Mouse (Mus musculus): ENCODE measurements at regions not wholly inside any gene's neighbourhood (a gene's known extent, or its start where the extent isn't known, plus 50 kb on each side); places are given as distances from the start of the nearest gene placed in this dataset.

DNA sequence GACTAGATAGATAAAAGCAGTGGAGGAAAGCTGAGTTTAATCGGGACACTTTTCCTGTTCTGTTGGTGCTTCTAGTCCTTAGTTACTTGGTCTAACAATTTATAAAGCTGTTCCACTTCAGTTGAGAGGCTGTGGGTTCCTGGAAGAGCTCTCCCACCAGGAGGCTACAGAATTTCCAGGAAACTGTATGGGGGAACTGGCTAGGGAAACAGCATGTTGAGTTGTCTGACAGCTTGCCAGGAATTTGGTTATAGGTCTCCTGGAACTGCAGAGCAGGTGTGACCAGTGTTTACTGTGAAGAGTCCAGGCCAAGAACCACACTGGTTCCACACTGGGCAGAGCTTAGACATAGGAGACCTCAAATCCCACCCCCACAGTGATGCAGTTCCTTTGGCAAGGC is 65.0 kb upstream of the Pik3cg start:
- Histone ChIP-seq H3K4me1 (replicated peaks; ENCODE audit: low read depth, low read length) (no peaks in the 10 kb centered on the region), H3K9me3 (ENCODE audit: low read length) (no peaks in the 10 kb centered on the region), H3K27me3 (ENCODE audit: insufficient read depth, low read length) (no peaks in the 10 kb centered on the region), H3K4me3 (replicated peaks; ENCODE audit: low read length) (no peak overlapping the region), H3K36me3 (ENCODE audit: insufficient read depth, low read length) (no peaks in the 10 kb centered on the region)
- TF ChIP-seq NANOG (IDR thresholded peaks at IDR 0.05; ENCODE audit: borderline replicate concordance, low read length) (no peak), POU5F1 (IDR thresholded peaks at IDR 0.05; ENCODE audit: borderline replicate concordance, low read length) (no peak), CTCF (conservative IDR thresholded peaks at IDR 0.05; ENCODE audit: low read length) (no peak)

DNA sequence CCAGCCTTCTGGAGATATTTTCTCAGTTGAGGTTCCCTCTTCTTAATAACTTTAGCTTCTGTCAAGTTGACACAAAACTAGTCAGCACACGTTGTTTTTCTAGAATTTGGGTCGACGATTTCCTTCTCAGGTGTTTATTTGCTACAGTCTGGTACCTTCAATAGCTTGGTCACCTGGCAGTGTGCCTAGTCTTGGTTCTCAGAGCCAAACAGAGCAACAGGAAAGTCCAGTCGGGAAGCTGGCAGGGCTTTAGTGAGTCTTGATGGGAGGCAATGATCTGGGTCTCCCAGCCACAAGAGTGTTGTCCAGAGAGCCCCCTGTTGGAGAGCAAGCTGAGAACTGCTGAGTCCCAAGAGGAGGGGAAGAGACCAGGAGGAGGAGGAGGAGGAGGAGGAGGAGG is 71.4 kb upstream of the Pik3cg start:
- H3K4me1 ChIP-seq (replicated peaks; ENCODE audit: low read depth, low read length): no peaks in the 10 kb centered on the region
- no peaks in the 10 kb centered on the region for H3K36me3 ChIP-seq (ENCODE audit: insufficient read depth, low read length)
- TF ChIP-seq CTCF (conservative IDR thresholded peaks at IDR 0.05; ENCODE audit: low read length): no peak
- no peak for TF ChIP-seq POU5F1 (IDR thresholded peaks at IDR 0.05; ENCODE audit: borderline replicate concordance, low read length)
- no peak for TF ChIP-seq NANOG (IDR thresholded peaks at IDR 0.05; ENCODE audit: borderline replicate concordance, low read length)

DNA sequence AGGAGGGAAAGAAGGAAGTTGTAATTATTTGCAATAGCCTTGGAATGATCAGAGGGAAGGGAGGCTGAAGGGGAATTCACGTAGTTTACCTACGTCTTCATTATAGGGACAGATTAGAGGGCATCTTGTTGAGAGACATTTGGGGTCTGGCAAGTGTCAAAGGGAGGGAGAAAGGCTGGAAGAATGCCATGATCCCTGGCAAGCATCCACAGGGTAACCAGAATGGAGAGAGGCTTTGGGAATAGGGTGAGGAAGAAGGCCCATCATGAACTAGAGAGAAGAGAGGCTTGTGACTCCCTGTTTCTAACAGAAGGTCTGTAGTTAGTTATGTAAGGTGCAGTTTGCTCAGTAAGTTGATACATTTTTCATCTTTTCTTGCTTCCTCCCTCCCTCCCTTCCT is 71.8 kb upstream of the Pik3cg start:
- no peak for TF ChIP-seq NANOG (IDR thresholded peaks at IDR 0.05; ENCODE audit: borderline replicate concordance, low read length)
- no peak for TF ChIP-seq CTCF (conservative IDR thresholded peaks at IDR 0.05; ENCODE audit: low read length)
- no peak for TF ChIP-seq POU5F1 (IDR thresholded peaks at IDR 0.05; ENCODE audit: borderline replicate concordance, low read length)
- Histone ChIP-seq H3K27me3 (ENCODE audit: insufficient read depth, low read length) (no peaks in the 10 kb centered on the region), H3K36me3 (ENCODE audit: insufficient read depth, low read length) (no peaks in the 10 kb centered on the region), H3K4me3 (replicated peaks; ENCODE audit: low read length) (no peak overlapping the region), H3K9me3 (ENCODE audit: low read length) (no peaks in the 10 kb centered on the region), H3K4me1 (replicated peaks; ENCODE audit: low read depth, low read length) (no peaks in the 10 kb centered on the region)

More for the DNA sequence above, 71.4 kb upstream of the Pik3cg start:
- Histone ChIP-seq H3K4me3 (replicated peaks; ENCODE audit: low read length) (no peak overlapping the region), H3K9me3 (ENCODE audit: low read length) (no peaks in the 10 kb centered on the region), H3K27me3 (ENCODE audit: insufficient read depth, low read length) (no peaks in the 10 kb centered on the region)

DNA sequence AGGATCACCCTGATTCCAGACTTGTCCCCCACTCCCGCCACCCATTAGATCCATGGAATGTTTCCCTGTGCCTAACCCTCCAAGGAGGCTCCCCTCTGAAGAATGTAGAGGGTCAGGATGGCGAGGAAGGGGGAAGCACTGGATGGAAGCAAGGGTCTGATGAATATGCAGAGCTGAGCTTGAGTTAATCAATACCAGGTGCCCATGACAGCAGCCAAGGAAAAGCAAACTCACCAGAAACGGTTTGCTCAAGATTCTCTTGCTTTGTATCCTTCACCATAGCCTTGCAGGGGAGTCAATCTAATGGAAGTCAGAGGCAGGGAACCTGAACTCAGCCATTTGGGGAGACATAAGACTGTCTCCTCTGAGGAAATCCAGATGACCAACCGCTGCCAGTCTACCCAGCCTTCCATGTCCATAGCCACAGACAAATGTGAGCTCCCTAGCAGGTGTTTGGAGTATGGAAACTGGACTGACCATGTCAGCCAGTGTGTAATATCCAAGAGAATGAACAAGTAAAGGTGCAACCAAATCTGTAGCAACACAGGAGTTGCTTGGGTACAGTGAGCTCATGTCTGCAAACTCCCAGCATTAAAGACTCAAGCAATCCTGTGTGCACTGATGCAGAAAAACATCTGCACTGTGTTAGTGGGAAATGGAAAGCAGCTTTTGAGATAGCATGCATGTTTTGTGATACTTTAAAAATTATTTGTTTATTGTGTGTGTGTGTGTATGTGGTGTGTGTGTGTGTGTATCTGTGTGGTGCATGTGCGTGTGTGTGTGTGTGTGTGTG is 74.1 kb upstream of the Pik3cg start:
- TF ChIP-seq CTCF (conservative IDR thresholded peaks at IDR 0.05; ENCODE audit: low read length): no peak
- TF ChIP-seq POU5F1 (IDR thresholded peaks at IDR 0.05; ENCODE audit: borderline replicate concordance, low read length): no peak
- TF ChIP-seq NANOG (IDR thresholded peaks at IDR 0.05; ENCODE audit: borderline replicate concordance, low read length): no peak
- H3K36me3 ChIP-seq (ENCODE audit: insufficient read depth, low read length): no peaks in the 10 kb centered on the region
- no peaks in the 10 kb centered on the region for H3K9me3 ChIP-seq (ENCODE audit: low read length)
- no peaks in the 10 kb centered on the region for H3K4me1 ChIP-seq (replicated peaks; ENCODE audit: low read depth, low read length)
- no peaks in the 10 kb centered on the region for H3K27me3 ChIP-seq (ENCODE audit: insufficient read depth, low read length)
- H3K4me3 ChIP-seq (replicated peaks; ENCODE audit: low read length): no peak overlapping the region

DNA sequence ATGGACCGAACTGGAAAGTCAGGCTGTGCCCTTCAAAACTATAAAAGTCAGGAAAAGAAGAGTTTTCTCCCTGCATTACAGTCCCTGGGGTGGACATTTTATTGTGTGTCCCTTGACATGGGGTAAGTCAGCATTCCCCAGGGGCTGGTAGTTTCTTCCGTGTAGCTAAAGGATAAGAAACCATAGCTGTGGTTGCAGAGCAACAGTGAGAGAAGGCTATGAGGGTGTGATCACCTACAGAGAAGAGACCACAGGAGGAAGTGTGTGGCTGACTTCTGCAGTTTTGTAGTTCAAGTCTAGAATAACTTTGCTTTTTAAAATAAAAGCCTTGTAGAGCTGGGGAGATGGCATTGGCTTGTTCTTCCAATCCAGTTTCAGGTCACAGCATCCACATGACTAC is 76.6 kb upstream of the Pik3cg start:
- H3K36me3 ChIP-seq (ENCODE audit: insufficient read depth, low read length): no peaks in the 10 kb centered on the region
- TF ChIP-seq POU5F1 (IDR thresholded peaks at IDR 0.05; ENCODE audit: borderline replicate concordance, low read length) (no peak), CTCF (conservative IDR thresholded peaks at IDR 0.05; ENCODE audit: low read length) (no peak), NANOG (IDR thresholded peaks at IDR 0.05; ENCODE audit: borderline replicate concordance, low read length) (no peak)
- no peaks in the 10 kb centered on the region for H3K4me1 ChIP-seq (replicated peaks; ENCODE audit: low read depth, low read length)
- no peaks in the 10 kb centered on the region for H3K27me3 ChIP-seq (ENCODE audit: insufficient read depth, low read length)
- no peak overlapping the region for H3K4me3 ChIP-seq (replicated peaks; ENCODE audit: low read length)
- no peaks in the 10 kb centered on the region for H3K9me3 ChIP-seq (ENCODE audit: low read length)

DNA sequence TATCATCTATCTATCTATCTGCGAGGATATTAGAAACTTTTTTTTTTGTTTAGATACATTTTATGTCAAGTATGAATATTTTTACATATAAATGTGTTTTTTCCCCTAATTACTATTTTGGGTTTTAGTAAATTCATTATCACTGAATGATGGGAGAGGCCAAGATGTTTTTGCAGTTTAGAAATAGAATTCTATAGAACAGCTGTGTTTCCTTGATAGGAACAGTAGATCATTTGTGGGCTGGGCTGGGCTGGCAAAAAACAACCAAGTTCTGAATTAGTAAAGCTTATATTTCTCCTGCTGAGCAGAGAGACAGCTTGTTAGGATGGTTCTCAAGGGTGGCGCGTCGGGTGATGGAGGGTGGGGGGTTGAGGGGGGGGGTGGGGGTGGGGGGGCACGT is 78.2 kb upstream of the Pik3cg start:
- Histone ChIP-seq H3K27me3 (ENCODE audit: insufficient read depth, low read length) (peaks cover 5% of the 10 kb centered on the region; the same call in 1 of the 2 replicates), H3K9me3 (ENCODE audit: low read length) (no peaks in the 10 kb centered on the region), H3K4me1 (replicated peaks; ENCODE audit: low read depth, low read length) (no peaks in the 10 kb centered on the region), H3K36me3 (ENCODE audit: insufficient read depth, low read length) (no peaks in the 10 kb centered on the region), H3K4me3 (replicated peaks; ENCODE audit: low read length) (no peak overlapping the region)
- TF ChIP-seq POU5F1 (IDR thresholded peaks at IDR 0.05; ENCODE audit: borderline replicate concordance, low read length) (no peak), CTCF (conservative IDR thresholded peaks at IDR 0.05; ENCODE audit: low read length) (no peak), NANOG (IDR thresholded peaks at IDR 0.05; ENCODE audit: borderline replicate concordance, low read length) (no peak)

DNA sequence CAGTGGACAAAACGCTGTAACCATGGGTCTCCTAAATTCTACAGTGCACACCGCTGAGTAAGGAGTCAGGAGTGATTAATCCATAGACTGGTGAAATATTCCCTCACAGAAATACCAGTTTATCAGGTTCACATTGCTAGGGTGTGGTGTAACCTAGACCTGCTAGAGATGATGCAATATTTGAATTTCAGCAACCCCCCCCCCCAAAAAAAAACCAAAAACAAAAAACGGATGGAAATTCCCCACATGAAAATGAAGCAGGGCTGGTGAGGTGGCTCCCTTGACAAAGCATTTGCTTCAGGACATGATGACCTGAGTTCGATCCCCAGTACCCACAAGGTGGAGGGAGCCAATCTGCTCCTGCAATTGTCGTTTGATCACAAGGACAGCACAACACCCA is 82.7 kb upstream of the Pik3cg start:
- H3K9me3 ChIP-seq (ENCODE audit: low read length): no peaks in the 10 kb centered on the region
- TF ChIP-seq POU5F1 (IDR thresholded peaks at IDR 0.05; ENCODE audit: borderline replicate concordance, low read length): no peak
- no peak for TF ChIP-seq NANOG (IDR thresholded peaks at IDR 0.05; ENCODE audit: borderline replicate concordance, low read length)
- TF ChIP-seq CTCF (conservative IDR thresholded peaks at IDR 0.05; ENCODE audit: low read length): no peak
- peaks cover 11% of the 10 kb centered on the region; the same call in 1 of the 2 replicates for H3K27me3 ChIP-seq (ENCODE audit: insufficient read depth, low read length)
- no peaks in the 10 kb centered on the region for H3K36me3 ChIP-seq (ENCODE audit: insufficient read depth, low read length)
- no peak overlapping the region for H3K4me3 ChIP-seq (replicated peaks; ENCODE audit: low read length)
- H3K4me1 ChIP-seq (replicated peaks; ENCODE audit: low read depth, low read length): no peaks in the 10 kb centered on the region; the same call in 1 of the 2 replicates

DNA sequence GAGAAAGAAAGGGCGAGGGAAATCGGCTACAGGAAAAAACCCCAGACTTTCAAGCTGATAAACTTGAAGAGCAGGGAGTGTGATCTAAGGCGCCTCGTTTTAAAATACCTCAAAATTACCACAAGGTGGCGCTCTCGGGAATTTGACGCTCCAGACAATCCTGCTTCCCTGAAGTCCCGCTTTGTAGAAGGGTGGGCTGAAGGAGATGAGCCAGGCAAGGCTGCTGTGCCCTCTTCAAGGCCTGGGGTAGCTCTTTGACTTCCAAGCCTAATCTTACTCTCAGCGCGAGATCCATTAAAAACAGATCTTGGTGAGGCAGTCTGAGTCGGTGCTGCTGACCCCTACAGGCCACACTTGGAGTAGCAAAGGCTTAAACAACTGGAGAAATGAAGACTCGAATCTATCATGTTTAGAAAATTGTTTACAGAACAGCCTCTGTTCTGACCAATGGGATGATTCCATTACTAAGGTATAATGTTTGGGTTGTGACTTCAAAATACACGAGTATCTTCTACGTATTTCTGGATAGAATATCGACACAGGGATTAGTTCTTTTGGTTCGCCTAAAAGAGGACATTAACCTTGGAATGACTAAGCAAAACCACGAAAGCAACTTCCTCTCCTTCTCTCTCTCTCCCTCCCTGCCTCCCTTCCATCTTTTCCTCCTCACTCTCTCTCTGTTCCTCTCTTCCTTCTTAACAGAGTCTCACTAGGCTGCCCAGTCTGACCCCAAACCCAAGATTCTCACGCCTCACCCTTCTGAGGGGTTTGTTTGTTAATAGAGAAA is 83.7 kb upstream of the Pik3cg start:
- H3K36me3 ChIP-seq (ENCODE audit: insufficient read depth, low read length): no peaks in the 10 kb centered on the region
- no peaks in the 10 kb centered on the region; the same call in 1 of the 2 replicates for H3K4me1 ChIP-seq (replicated peaks; ENCODE audit: low read depth, low read length)
- peaks cover 18% of the 10 kb centered on the region; the same call in 1 of the 2 replicates for H3K27me3 ChIP-seq (ENCODE audit: insufficient read depth, low read length)
- no peak for TF ChIP-seq NANOG (IDR thresholded peaks at IDR 0.05; ENCODE audit: borderline replicate concordance, low read length)
- no peak for TF ChIP-seq POU5F1 (IDR thresholded peaks at IDR 0.05; ENCODE audit: borderline replicate concordance, low read length)
- peak; percentile 79; the same call in 1 of the 2 replicates for TF ChIP-seq CTCF (conservative IDR thresholded peaks at IDR 0.05; ENCODE audit: low read length)
- 0 out of 2 replicates have a peak overlapping the region, but pooled peaks have one; percentile 41 for H3K4me3 ChIP-seq (replicated peaks; ENCODE audit: low read length)
- no peaks in the 10 kb centered on the region for H3K9me3 ChIP-seq (ENCODE audit: low read length)
